Mouse (Mus musculus) limb, embryonic 15.5 days (tissue): ENCODE results near the gene Gm21987. TPM values are rescaled to one million over a fixed set of nuclear protein-coding genes. Genes with fewer than 3 reads are reported as not detected.
"Not testable (repeated sequence)": the region's sequence is repeated elsewhere in the genome, so short reads cannot be mapped to it uniquely, and the experiment has no call there.

Experiments
- ATAC-seq: fragments of 200-750 bp; cut with Nextera tagmentation; 2 replicates; pipeline ENCODE4 v1.8.0; 2017; ENCODE audit warnings: low read depth, moderate TSS enrichment; ENCODE audit not compliant: insufficient number of reproducible peaks, low FRiP score, low TSS enrichment
- H3K27ac ChIP-seq: fragments of 300-500 bp; sonication (generic); 2 replicates; pipeline ENCODE4 v1.5.1; 2015; ENCODE audit warnings: moderate library complexity, mild to moderate bottlenecking, inconsistent platforms
- H3K27me3 ChIP-seq: fragments of 300-500 bp; sonication (generic); 2 replicates; pipeline ENCODE4 v1.6.1; 2015; ENCODE audit warnings: inconsistent platforms
- H3K36me3 ChIP-seq: fragments of 300-500 bp; sonication (generic); 2 replicates; pipeline ENCODE4 v1.6.1; 2015; ENCODE audit warnings: inconsistent platforms
- H3K4me1 ChIP-seq: fragments of 300-500 bp; sonication (generic); 2 replicates; pipeline ENCODE4 v1.6.1; 2015; ENCODE audit warnings: inconsistent platforms
- H3K4me2 ChIP-seq: fragments of 300-500 bp; sonication (generic); 2 replicates; pipeline ENCODE4 v1.6.1; 2015; ENCODE audit warnings: mild to moderate bottlenecking, inconsistent platforms
- H3K4me3 ChIP-seq: fragments of 300-500 bp; sonication (generic); 2 replicates; pipeline ENCODE4 v1.5.1; 2015; ENCODE audit warnings: mild to moderate bottlenecking, inconsistent platforms
- H3K9ac ChIP-seq: fragments of 300-500 bp; sonication (generic); 2 replicates; pipeline ENCODE4 v1.6.1; 2015; ENCODE audit warnings: inconsistent platforms
- H3K9me3 ChIP-seq: fragments of 300-500 bp; sonication (generic); 2 replicates; pipeline ENCODE4 v1.6.1; 2016; ENCODE audit warnings: inconsistent platforms
- WGBS: fragments of 180-500 bp; shearing (Covaris S2); methylation state at CpG from one replicate; pipeline ENCODE4 v1.1.7; 2015; 5-methylcytosine and 5-hydroxymethylcytosine counted together
- polyA plus RNA-seq: library from polyadenylated mRNA; unstranded; fragments of >200 nt; fragmentation: Nextera tagmentation; extraction: Ambion mirVana; gene quantifications from 2 replicates; pipeline ENCODE4 v1.2.1, GENCODE M21; 2015

The Gm21987 gene
- polyA plus RNA-seq, 1 experiment from 2014 or later = 0.55 TPM

DNA sequence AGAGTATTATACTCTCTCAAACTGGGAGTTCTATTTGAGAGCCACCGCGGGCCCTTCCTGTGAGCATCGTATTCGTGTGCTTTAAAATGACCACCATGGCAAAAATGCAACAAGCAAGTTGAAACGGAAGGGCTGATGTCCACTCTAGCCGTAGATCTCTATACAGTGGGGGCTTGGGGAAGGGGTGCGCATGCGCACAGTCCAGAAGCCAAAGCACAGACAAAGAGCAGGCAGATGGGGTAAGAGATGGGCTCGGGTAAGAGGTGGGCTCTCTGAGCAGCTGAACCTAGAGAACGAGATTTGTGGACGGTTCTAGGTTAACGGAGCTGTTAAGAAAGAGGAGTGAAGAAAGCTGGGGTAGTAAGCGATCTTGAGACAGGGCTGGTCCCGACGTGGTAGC is 22.5 kb upstream of the Gm21987 start:
- ATAC-seq = no peak
- no peaks in the 10 kb centered on the region for H3K27me3 ChIP-seq
- H3K9ac ChIP-seq = no peak overlapping the region
- H3K9me3 ChIP-seq = no peaks in the 10 kb centered on the region
- no peak overlapping the region for H3K27ac ChIP-seq
- WGBS = 92% methylated on average over 15 of the region's 15 CpGs
- no peaks in the 10 kb centered on the region for H3K4me1 ChIP-seq
- no peaks in the 10 kb centered on the region for H3K36me3 ChIP-seq
- no peak overlapping the region for H3K4me3 ChIP-seq
- no peak overlapping the region for H3K4me2 ChIP-seq

GRCm38 (mm10) chr16:38326778-38327397 is 20.0 kb upstream of the Gm21987 start:
- H3K4me3 ChIP-seq = no peak overlapping the region
- no peak overlapping the region for H3K4me2 ChIP-seq
- no peak overlapping the region for H3K27ac ChIP-seq
- WGBS = 80% methylated on average over 11 of the region's 11 CpGs
- H3K9ac ChIP-seq = no peak overlapping the region
- ATAC-seq = no peak
- no peaks in the 10 kb centered on the region for H3K4me1 ChIP-seq
- H3K36me3 ChIP-seq = no peaks in the 10 kb centered on the region
- H3K9me3 ChIP-seq = no peaks in the 10 kb centered on the region
- H3K27me3 ChIP-seq = no peaks in the 10 kb centered on the region

- Histone ChIP-seq H3K4me1 (no peaks in the 10 kb centered on the region), H3K27me3 (no peaks in the 10 kb centered on the region), H3K27ac (no peak overlapping the region), H3K4me3 (no peak overlapping the region), H3K9me3 (no peaks in the 10 kb centered on the region), H3K9ac (no peak overlapping the region), H3K36me3 (no peaks in the 10 kb centered on the region), H3K4me2 (no peak overlapping the region)
- 88% methylated on average over 3 of the region's 3 CpGs for WGBS
- ATAC-seq = no peak
These were observed 17.5 kb upstream of the Gm21987 start for GRCm38 (mm10) chr16:38329340-38329739.

DNA sequence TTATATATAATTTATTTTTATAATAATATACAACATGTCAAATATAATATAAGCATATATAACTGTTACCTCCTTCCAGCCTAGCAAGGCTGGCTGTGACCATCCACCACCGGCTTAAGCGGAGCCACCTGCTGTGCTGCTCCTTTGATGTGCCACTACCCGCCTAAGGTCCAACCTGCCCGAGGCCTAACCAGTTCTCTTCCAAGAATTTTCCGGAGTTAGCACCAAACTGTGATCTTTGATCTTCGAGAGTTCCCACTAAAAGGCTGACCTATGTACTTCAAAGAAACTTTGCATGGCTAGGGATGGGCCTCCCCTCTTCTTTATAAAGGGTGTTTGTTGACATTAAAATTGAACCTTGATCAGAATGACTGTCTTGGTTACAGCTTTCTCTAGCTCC is 12.4 kb upstream of the Gm21987 start:
- ATAC-seq = no peak
- Histone ChIP-seq H3K4me3 (no peak overlapping the region), H3K9me3 (no peaks in the 10 kb centered on the region), H3K4me1 (no peaks in the 10 kb centered on the region), H3K9ac (no peak overlapping the region), H3K27ac (no peak overlapping the region), H3K27me3 (no peaks in the 10 kb centered on the region), H3K4me2 (no peak overlapping the region), H3K36me3 (no peaks in the 10 kb centered on the region)
- 16% methylated on average over 6 of the region's 6 CpGs for WGBS

GRCm38 (mm10) chr16:38338077-38338476 is 8.8 kb upstream of the Gm21987 start:
- WGBS = 89% methylated on average over 4 of the region's 4 CpGs
- H3K4me3 ChIP-seq, H3K4me2 ChIP-seq, H3K36me3 ChIP-seq, H3K27me3 ChIP-seq, H3K9ac ChIP-seq, H3K9me3 ChIP-seq, H3K4me1 ChIP-seq, H3K27ac ChIP-seq, ATAC-seq: not testable (repeated sequence)

DNA sequence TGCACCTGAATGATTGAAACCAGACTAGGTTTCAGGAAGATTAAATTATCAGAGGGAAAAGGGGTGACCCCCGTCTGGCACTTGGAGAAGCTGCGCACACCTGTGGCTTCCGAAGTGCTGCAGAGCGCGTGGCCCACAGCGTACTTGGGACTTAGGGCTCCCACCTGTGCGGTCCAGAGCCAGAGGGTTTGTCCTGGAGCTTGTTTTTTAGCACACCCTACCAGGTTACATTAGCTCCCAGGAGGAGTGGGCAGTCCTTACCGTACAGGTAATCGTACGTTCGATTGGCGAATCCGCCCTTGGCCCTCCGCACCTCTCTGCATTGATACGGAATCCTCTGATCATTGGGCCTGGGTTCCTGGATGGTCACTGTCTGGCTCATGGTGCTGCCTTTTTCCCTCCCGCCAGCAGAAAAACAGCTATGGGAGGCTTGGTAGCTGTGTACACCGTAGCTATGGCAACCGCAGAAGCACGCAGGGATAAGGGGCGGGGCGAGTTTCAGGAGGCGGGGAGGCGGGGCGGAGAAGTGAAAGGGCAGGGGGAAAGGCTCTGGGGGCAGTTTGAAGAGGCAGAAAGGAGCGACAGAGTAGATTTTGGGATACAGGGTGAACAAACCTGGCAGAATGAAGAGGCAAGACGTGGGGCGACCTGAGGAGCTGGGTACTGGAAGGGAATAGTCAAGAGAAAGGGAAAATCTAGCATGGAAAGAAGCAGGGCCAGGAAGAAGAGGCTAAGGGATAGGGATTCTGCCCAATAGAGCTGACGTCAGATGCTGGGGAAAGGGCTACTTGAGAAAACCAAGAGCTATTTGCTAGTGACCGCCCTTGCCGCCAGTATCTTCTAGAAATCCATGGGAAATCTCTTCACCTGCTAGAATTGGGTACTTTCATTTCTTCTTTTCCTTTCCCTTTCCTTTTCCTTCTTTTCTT is 5.2 kb upstream of the Gm21987 start, which contains the start of gene Maats1:
Gene Maats1 (minus strand): TSS at position 748 of the 929 bp plus-strand sequence.
- H3K4me2 ChIP-seq = peak within 1 kb of the TSS; percentile 71
- H3K4me3 ChIP-seq = peak within 1 kb of the TSS; percentile 36
- no peaks in the 10 kb centered on the region for H3K36me3 ChIP-seq
- no peaks in the 10 kb centered on the region for H3K27me3 ChIP-seq
- H3K9ac ChIP-seq = peak within 1 kb of the TSS; percentile 17; the same call in 1 of the 2 replicates
- no peak within 1 kb of the TSS for H3K27ac ChIP-seq
- no peaks in the 10 kb centered on the region for H3K9me3 ChIP-seq
- peak; percentile 75 for ATAC-seq
- H3K4me1 ChIP-seq = peaks cover 8% of the 10 kb centered on the region
- WGBS = 10% methylated on average over 30 of the region's 30 CpGs

DNA sequence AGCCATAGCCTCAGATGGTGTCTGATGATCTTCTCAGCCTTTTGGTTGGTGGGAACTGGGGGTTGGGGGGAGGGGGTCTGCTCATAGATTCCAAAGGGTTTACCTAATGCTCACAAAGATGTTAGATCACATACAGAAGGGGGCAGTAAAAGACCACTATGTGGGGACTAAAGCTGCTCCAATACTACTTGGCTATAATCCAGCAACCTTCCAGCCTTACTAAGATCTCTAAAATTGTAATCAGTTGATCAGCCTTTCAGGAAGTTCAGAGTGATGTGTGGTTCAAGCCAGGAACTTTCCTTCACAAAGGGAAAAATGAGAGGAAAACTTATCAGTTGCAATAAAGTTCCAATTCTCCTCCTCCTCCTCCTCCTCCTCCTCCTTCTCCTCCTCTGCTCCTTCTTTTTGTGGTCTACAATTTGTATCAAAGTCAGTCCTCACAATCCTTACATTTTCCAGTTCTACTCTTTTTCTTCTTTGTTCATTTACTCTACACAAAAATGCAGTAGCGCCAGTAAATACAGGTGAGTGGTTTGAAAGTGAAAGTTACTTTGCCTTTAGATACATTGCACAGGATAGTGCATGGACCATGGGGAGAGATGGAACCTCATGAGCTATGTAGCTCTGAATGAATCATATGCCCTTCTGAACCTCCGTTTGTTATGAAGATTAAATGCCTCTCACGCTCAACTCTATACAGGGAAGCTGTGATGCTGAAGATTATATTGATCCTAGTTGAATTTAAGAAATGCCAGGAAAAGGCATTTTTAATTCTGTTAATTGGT is 1.7 kb upstream of the Gm21987 start:
- 84% methylated on average over 3 of the region's 3 CpGs for WGBS
- no peak overlapping the region for H3K4me2 ChIP-seq
- H3K4me1 ChIP-seq = peaks cover 13% of the 10 kb centered on the region
- H3K9ac ChIP-seq = no peak overlapping the region
- H3K9me3 ChIP-seq = no peaks in the 10 kb centered on the region
- ATAC-seq = no peak
- H3K4me3 ChIP-seq = no peak overlapping the region
- peaks cover 8% of the 10 kb centered on the region for H3K36me3 ChIP-seq
- H3K27ac ChIP-seq = no peak overlapping the region
- no peaks in the 10 kb centered on the region for H3K27me3 ChIP-seq

GRCm38 (mm10) chr16:38347588-38347987 is 748 bp downstream of the Gm21987 start:
- 62% methylated on average over 6 of the region's 6 CpGs for WGBS
- Histone ChIP-seq H3K27me3 (no peaks in the 10 kb centered on the region), H3K27ac (no peak overlapping the region), H3K9me3 (no peaks in the 10 kb centered on the region), H3K4me1 (peaks cover 4% of the 10 kb centered on the region), H3K4me2 (peak overlapping the region; percentile 51), H3K9ac (no peak overlapping the region), H3K4me3 (peak overlapping the region; percentile 86), H3K36me3 (peaks cover 28% of the 10 kb centered on the region)
- ATAC-seq = no peak

DNA sequence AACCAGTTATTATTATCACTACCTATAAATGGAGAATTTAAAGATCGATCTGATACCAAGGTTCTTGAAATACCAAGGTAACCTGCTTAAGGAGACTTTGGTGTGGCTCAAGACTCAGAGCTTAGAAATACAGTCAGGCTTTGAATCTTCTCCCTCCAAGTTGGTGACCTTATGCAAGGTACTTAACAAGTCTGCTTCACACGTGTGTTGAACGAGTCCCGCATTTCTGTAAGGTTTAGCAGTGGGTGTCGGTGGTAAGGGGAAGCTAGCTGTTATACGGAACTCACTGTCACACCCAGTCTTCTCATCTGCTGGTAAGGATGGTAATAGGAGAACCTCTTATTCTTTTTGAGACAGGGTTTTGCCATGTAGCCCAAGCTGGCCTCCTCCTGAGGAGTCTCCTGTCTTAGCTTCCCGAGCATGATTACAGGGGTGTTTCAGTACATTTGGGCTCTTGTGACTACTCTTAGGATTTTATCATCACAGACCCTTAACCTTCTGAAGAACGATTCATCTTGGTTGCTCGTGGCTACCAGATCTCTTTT is 1.4 kb downstream of the Gm21987 start:
- Histone ChIP-seq H3K27me3 (no peaks in the 10 kb centered on the region), H3K4me1 (peaks cover 4% of the 10 kb centered on the region), H3K9me3 (no peaks in the 10 kb centered on the region), H3K4me3 (no peak overlapping the region), H3K36me3 (peaks cover 30% of the 10 kb centered on the region), H3K4me2 (no peak overlapping the region), H3K9ac (no peak overlapping the region), H3K27ac (no peak overlapping the region)
- 85% methylated on average over 9 of the region's 9 CpGs for WGBS
- no peak for ATAC-seq

DNA sequence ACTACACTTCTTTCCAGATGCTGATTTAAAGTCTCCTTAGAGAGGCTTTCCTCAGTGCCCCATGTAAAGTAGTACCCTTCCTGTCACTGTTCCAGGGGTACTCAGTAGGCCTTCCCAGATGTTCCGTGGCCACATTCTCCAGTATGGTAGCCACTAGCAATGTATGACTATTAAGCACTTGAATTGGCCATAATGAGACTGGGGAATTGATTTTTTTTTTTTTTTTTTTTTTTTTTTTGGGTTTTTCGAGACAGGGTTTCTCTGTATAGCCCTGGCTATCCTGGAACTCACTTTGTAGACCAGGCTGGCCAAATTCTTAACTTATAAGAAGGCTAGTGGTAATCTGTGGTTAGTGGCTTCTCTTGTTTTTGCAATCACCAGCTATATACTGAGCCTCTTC is 3.0 kb downstream of the Gm21987 start:
- Histone ChIP-seq H3K4me1 (peaks cover 4% of the 10 kb centered on the region), H3K36me3 (peaks cover 30% of the 10 kb centered on the region), H3K4me3 (no peak overlapping the region), H3K27ac (no peak overlapping the region), H3K9me3 (no peaks in the 10 kb centered on the region), H3K27me3 (no peaks in the 10 kb centered on the region), H3K9ac (no peak overlapping the region), H3K4me2 (no peak overlapping the region)
- ATAC-seq = no peak
- 88% methylated on average over 2 of the region's 2 CpGs for WGBS

GRCm38 (mm10) chr16:38350361-38350855 is 3.6 kb downstream of the Gm21987 start:
- no peaks in the 10 kb centered on the region for H3K27me3 ChIP-seq
- H3K36me3 ChIP-seq = peaks cover 30% of the 10 kb centered on the region
- no peaks in the 10 kb centered on the region for H3K9me3 ChIP-seq
- no peak overlapping the region for H3K27ac ChIP-seq
- 74% methylated on average over 7 of the region's 7 CpGs for WGBS
- peaks cover 4% of the 10 kb centered on the region for H3K4me1 ChIP-seq
- no peak overlapping the region for H3K4me2 ChIP-seq
- H3K9ac ChIP-seq = no peak overlapping the region
- ATAC-seq = no peak
- no peak overlapping the region for H3K4me3 ChIP-seq
